23 mouse cellular contexts compared by ENCODE assay signal in the genomic region with DNA sequence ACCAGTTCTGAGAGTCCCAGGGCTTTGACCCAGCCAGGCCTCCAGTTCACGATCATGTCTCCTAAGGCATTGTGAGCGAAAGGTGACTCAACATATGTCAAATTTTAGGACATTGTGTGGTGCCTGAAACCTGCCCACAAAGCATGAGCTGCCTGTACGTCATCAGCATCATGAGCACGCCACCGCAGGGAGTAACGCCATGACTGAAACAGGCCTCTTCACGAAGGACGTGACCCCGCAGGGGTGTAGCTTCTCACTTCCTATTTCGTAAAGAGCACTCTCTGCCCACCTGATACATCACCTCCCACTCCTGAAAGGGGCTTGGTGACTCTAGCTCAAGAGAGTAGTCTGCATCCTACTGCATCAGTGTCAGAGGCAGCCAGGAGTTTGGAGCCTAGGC. TPM values are rescaled to one million over a fixed set of nuclear protein-coding genes. Genes with fewer than 3 reads are reported as not detected.
A peak's percentile ranks its signal among the peaks of the same experiment; 100 is the strongest.
DNase-seq lines count a peak whose midpoint lies in the region; ATAC-seq and TF ChIP-seq lines count a peak whose summit lies in the region.
"Had no signal": no experiment of that assay in that cellular context is flagged by ENCODE, and none has a peak within 500 bp of the region (broad histone marks: within the 10 kb centered on the region; RNA-seq: fewer than 3 reads in every experiment).

No protein-coding gene starts in this region.

- ATAC-seq in megakaryocyte, adult 5-6 weeks (ENCODE audit: poor library complexity, severe bottlenecking), result no peak
- ATAC-seq in cerebellum, adult (ENCODE audit: insufficient number of reproducible peaks, low FRiP score, low TSS enrichment), result no peak
- ATAC-seq: activated CD4-positive, CD25-positive, alpha-beta regulatory T cell, adult 4 months; CD4-positive, CD25-positive, alpha-beta regulatory T cell, adult 4 months; Patski had no signal

- H3K27me3 ChIP-seq in megakaryocyte, embryonic 14.5 days (replicated peaks), result peaks cover 71% of the 10 kb centered on the region
- H3K27me3 ChIP-seq in CH12.LX (replicated peaks), result peaks cover 85% of the 10 kb centered on the region

- no peak overlapping the region for H3K4me2 ChIP-seq in CH12.LX (ENCODE audit: insufficient read depth, low read depth, poor library complexity, severe bottlenecking)

- TF ChIP-seq CTCF in CH12.LX (conservative IDR thresholded peaks at IDR 0.05 in 1 of 2, IDR thresholded peaks at IDR 0.05 in 1 of 2; ENCODE audit: low read depth in 2 of 2, low read length in 2 of 2), result no peak

- 0 out of 2 replicates have a peak, but pooled peaks cover 2% of the 10 kb centered on the region for H3K9me3 ChIP-seq in megakaryocyte, embryonic 14.5 days
- H3K9me3 ChIP-seq in CH12.LX (replicated peaks; ENCODE audit: low read length), result peaks cover 2% of the 10 kb centered on the region
- H3K9me3 ChIP-seq: G1E had no signal

- no peaks in the 10 kb centered on the region for H3K79me2 ChIP-seq in CH12.LX (replicated peaks; ENCODE audit: control insufficient read depth, extremely low read depth, insufficient read depth, poor library complexity, severe bottlenecking)

- TF ChIP-seq RAD21 in CH12.LX (IDR thresholded peaks at IDR 0.05; ENCODE audit: low read depth, low read length), result no peak

- peak; percentile 41 for DNase-seq in right cerebral cortex, adult 18-20 months
- DNase-seq in right cerebral cortex, postnatal 36 days (ENCODE audit: low spot score in 2 of 2), result no peak
- DNase-seq in CH12.LX (ENCODE audit: extremely low read depth), result peak; percentile 21
- DNase-seq: adrenal gland, adult 2 months; adrenal gland, adult 8-10 months; adrenal gland, postnatal 10 days; adrenal gland, postnatal 14 days; adrenal gland, postnatal 25 days; adrenal gland, postnatal 36 days; B cell, adult 2 months; cerebellum, adult 11 months; cerebellum, adult 11-12 months; cerebellum, adult 18-20 months; cerebellum, adult 2 months; cerebellum, adult 8-10 months had no signal

- H3K4me1 ChIP-seq in megakaryocyte, embryonic 14.5 days, result peaks cover 23% of the 10 kb centered on the region
- peaks cover 18 to 31% of the 10 kb centered on the region in 2 experiments for H3K4me1 ChIP-seq in CH12.LX (ENCODE audit: control insufficient read depth in 1 of 2, insufficient read depth in 2 of 2)

- H3K27ac ChIP-seq in CH12.LX (ENCODE audit: insufficient read depth, low read depth), result no peak overlapping the region

- peak overlapping the region; percentile 3 for H3K4me3 ChIP-seq in megakaryocyte, embryonic 14.5 days (replicated peaks)
- H3K4me3 ChIP-seq in CH12.LX (replicated peaks in 1 of 3; ENCODE audit: low read depth in 2 of 3, low read length in 2 of 3, poor library complexity in 1 of 3), result no peak overlapping the region

- dilution Hi-C loops in CH12.LX (cut with MboI; ENCODE audit: extremely low pct_ligation_motif_present, extremely low pct_unique_long_range_greater_than_20kb, low sequenced_read_pairs), result no loop called here

- TF ChIP-seq POLR2A in CH12.LX (IDR thresholded peaks at IDR 0.05; ENCODE audit: low read depth, low read length), result no peak

- no peak overlapping the region for H3K9ac ChIP-seq in CH12.LX (ENCODE audit: insufficient read depth, low read depth)

- H3K36me3 ChIP-seq in megakaryocyte, embryonic 14.5 days (replicated peaks; ENCODE audit: low read length), result no peaks in the 10 kb centered on the region
- H3K36me3 ChIP-seq in CH12.LX (replicated peaks in 1 of 2; ENCODE audit: control insufficient read depth in 1 of 2, insufficient read depth in 1 of 2, low read length in 1 of 2), result no peaks in the 10 kb centered on the region
- H3K36me3 ChIP-seq: G1E had no signal

- in situ Hi-C loops in CH12.LX (cut with MboI; ENCODE audit: low pct_ligation_motif_present, low pct_unique_long_range_greater_than_20kb, low sequenced_read_pairs), result loop anchor here (5.0 kb wide), 2 partner anchors 53 to 88 kb away; no protein-coding TSS in a partner anchor

- no peak for TF ChIP-seq EP300 in CH12.LX (IDR thresholded peaks at IDR 0.05; ENCODE audit: low read length)

TF ChIP-seq in CH12.LX, 34 proteins besides CTCF, POLR2A, EP300 and RAD21:
- TF ChIP-seq MYC (IDR thresholded peaks at IDR 0.05; ENCODE audit: low read depth, low read length), result no peak
- no peak for TF ChIP-seq PAX5 (IDR thresholded peaks at IDR 0.05; ENCODE audit: low read length)
- TF ChIP-seq CHD1 (IDR thresholded peaks at IDR 0.05; ENCODE audit: low read depth, low read length), result no peak
- TF ChIP-seq USF2 (conservative IDR thresholded peaks at IDR 0.05; ENCODE audit: low read depth, low read length), result no peak
- no peak for TF ChIP-seq JUN (IDR thresholded peaks at IDR 0.05; ENCODE audit: insufficient read depth, low read depth, low read length)
- TF ChIP-seq ZC3H11A (IDR thresholded peaks at IDR 0.05; ENCODE audit: low read depth, low read length), result no peak
- peak; percentile 27; the same call in 1 of the 2 replicates for TF ChIP-seq ELF1 (IDR thresholded peaks at IDR 0.05; ENCODE audit: low read depth, low read length)
- TF ChIP-seq TCF12 (IDR thresholded peaks at IDR 0.05; ENCODE audit: low read depth, low read length), result 0 out of 2 replicates have a peak, but pooled peaks have one; percentile 15
- no peak for TF ChIP-seq MAFK (IDR thresholded peaks at IDR 0.05; ENCODE audit: insufficient replicate concordance, low read length)
- TF ChIP-seq KAT2A (IDR thresholded peaks at IDR 0.05; ENCODE audit: insufficient replicate concordance, low read length), result no peak
- no peak for TF ChIP-seq GABPA (IDR thresholded peaks at IDR 0.05; ENCODE audit: insufficient replicate concordance, low read depth, low read length)
- no peak for TF ChIP-seq ZMIZ1 (IDR thresholded peaks at IDR 0.05; ENCODE audit: low read depth, low read length)
- no peak for TF ChIP-seq NRF1 (IDR thresholded peaks at IDR 0.05; ENCODE audit: low read depth, low read length)
- TF ChIP-seq ZNF384 (IDR thresholded peaks at IDR 0.05; ENCODE audit: low read depth, low read length), result no peak
- no peak for TF ChIP-seq CHD2 (IDR thresholded peaks at IDR 0.05; ENCODE audit: low read length)
- no peak for TF ChIP-seq SMC3 (IDR thresholded peaks at IDR 0.05; ENCODE audit: low read depth, low read length)
- no peak for TF ChIP-seq TBP (conservative IDR thresholded peaks at IDR 0.05; ENCODE audit: low read depth, low read length)
- no peak for TF ChIP-seq USF1 (IDR thresholded peaks at IDR 0.05; ENCODE audit: low read depth, low read length)
- TF ChIP-seq JUND (conservative IDR thresholded peaks at IDR 0.05; ENCODE audit: low read depth, low read length), result 0 out of 2 replicates have a peak, but pooled peaks have one; percentile 31
- TF ChIP-seq SIN3A (IDR thresholded peaks at IDR 0.05; ENCODE audit: low read length), result no peak
- TF ChIP-seq MXI1 (IDR thresholded peaks at IDR 0.05; ENCODE audit: low read depth, low read length), result no peak
- TF ChIP-seq MAZ (IDR thresholded peaks at IDR 0.05; ENCODE audit: low read depth, low read length), result 0 out of 2 replicates have a peak, but pooled peaks have one; percentile 35
- no peak for TF ChIP-seq ZKSCAN1 (IDR thresholded peaks at IDR 0.05; ENCODE audit: borderline replicate concordance, low read depth, low read length)
- no peak for TF ChIP-seq UBTF (IDR thresholded peaks at IDR 0.05; ENCODE audit: low read depth, low read length)
- TF ChIP-seq NELFE (IDR thresholded peaks at IDR 0.05; ENCODE audit: low read depth, low read length), result no peak
- no peak for TF ChIP-seq E2F4 (IDR thresholded peaks at IDR 0.05; ENCODE audit: insufficient replicate concordance, low read depth, low read length)
- no peak for TF ChIP-seq MEF2A (IDR thresholded peaks at IDR 0.05; ENCODE audit: borderline replicate concordance, low read depth, low read length)
- TF ChIP-seq HCFC1 (IDR thresholded peaks at IDR 0.05; ENCODE audit: low read depth, low read length), result no peak
- no peak for TF ChIP-seq RCOR1 (conservative IDR thresholded peaks at IDR 0.05; ENCODE audit: low read depth, low read length)
- peak; percentile 52; the same call in 1 of the 2 replicates for TF ChIP-seq ETS1 (conservative IDR thresholded peaks at IDR 0.05; ENCODE audit: low read depth, low read length)
- peak; percentile 59; the same call in 1 of the 2 replicates for TF ChIP-seq IRF4 (IDR thresholded peaks at IDR 0.05; ENCODE audit: low read depth, low read length)
- peak; percentile 64 for TF ChIP-seq MAX (IDR thresholded peaks at IDR 0.05; ENCODE audit: low read length)
- TF ChIP-seq BHLHE40 (IDR thresholded peaks at IDR 0.05; ENCODE audit: low read depth, low read length), result peak; percentile 73
- TF ChIP-seq POLR2AphosphoS2 (IDR thresholded peaks at IDR 0.05; ENCODE audit: low read depth, low read length), result no peak

RNA-seq across cellular contexts. Expression of a gene that starts 39.2 kb away (rescaled TPM):
- 0.29 and 1.1 TPM in 2 replicates for polyA plus RNA-seq in megakaryocyte, embryonic 14.5 days (2012; ENCODE audit: insufficient read depth, low replicate concordance)
- total RNA-seq in megakaryocyte, adult 5-6 weeks (2015), result not detected in 2 replicates
- total RNA-seq in megakaryocyte, adult 5-6 weeks (2017), result not detected in 2 replicates
- total RNA-seq in CH12.LX (2012; rRNA removed) (0.21 and 0.55 TPM in 2 replicates), CH12.LX (2014; rRNA removed) (not detected in 2 replicates)
- polyA plus RNA-seq in CH12.LX (2012; ENCODE audit: insufficient read length, low read depth), result 0.12 and 0.21 TPM in 2 replicates
- total RNA-seq: MEL had no signal
- polyA plus RNA-seq: CD4-positive, CD25-positive, alpha-beta regulatory T cell, adult 4 months; G1E had no signal

RNA-seq across cellular contexts. Expression of a gene that starts 45.0 kb away (rescaled TPM):
- polyA plus RNA-seq in megakaryocyte, embryonic 14.5 days (2012; ENCODE audit: insufficient read depth, low replicate concordance), result not detected in 2 replicates
- total RNA-seq in megakaryocyte, adult 5-6 weeks (2015), result not detected in 2 replicates
- total RNA-seq in megakaryocyte, adult 5-6 weeks (2017), result not detected in 2 replicates
- total RNA-seq in CH12.LX (2012; rRNA removed) (not detected in 2 replicates), CH12.LX (2014; rRNA removed) (not detected in 2 replicates)
- polyA plus RNA-seq in CH12.LX (2012; ENCODE audit: insufficient read length, low read depth), result not detected in 2 replicates
- total RNA-seq: MEL had no signal
- polyA plus RNA-seq: CD4-positive, CD25-positive, alpha-beta regulatory T cell, adult 4 months; G1E had no signal

Comparison
In these comparisons a context has a peak if more than half of its experiments do, and no peak if none do; other contexts are left out.
1. DNase-seq: peak in right cerebral cortex, adult 18-20 months (single experiment) and CH12.LX (single experiment); none in right cerebral cortex, postnatal 36 days (0 of 2).